Mouse (Mus musculus) heart, adult 2 months (tissue): ENCODE measurements around the gene Wasl. TPM values are rescaled to one million over a fixed set of nuclear protein-coding genes. Genes with fewer than 3 reads are reported as not detected.

ENCODE experiments used
- DNase-seq, 2 experiments: peaks; one replicate each; pipeline ENCODE4 v3.0.0; 2021
- H3K27ac ChIP-seq: fragments of 200-600 bp; 2 replicates; pipeline ENCODE4 v1.8.1; 2022
- H3K27me3 ChIP-seq: fragments of 200-500 bp; 2 replicates; pipeline ENCODE4 v1.6.1; 2012; ENCODE audit warnings: mild to moderate bottlenecking, low read length, inconsistent platforms, mixed read lengths; ENCODE audit not compliant: control insufficient read depth, insufficient read depth
- H3K36me3 ChIP-seq: fragments of 200-500 bp; 2 replicates; pipeline ENCODE4 v1.6.1; 2012; ENCODE audit warnings: low read length, inconsistent platforms; ENCODE audit not compliant: control insufficient read depth, insufficient read depth
- H3K4me1 ChIP-seq: fragments of 200-500 bp; 2 replicates; pipeline ENCODE4 v1.6.1; 2011; ENCODE audit warnings: low read length; ENCODE audit not compliant: control insufficient read depth, insufficient read depth
- H3K4me3 ChIP-seq: fragments of 200-600 bp; 2 replicates; pipeline ENCODE4 v1.8.1; 2022
- H3K79me2 ChIP-seq: fragments of 200-500 bp; replicated peaks from 2 replicates; pipeline ENCODE4 v1.6.1; 2012; ENCODE audit warnings: mild to moderate bottlenecking, inconsistent platforms, low read length, moderate library complexity, mixed read lengths; ENCODE audit not compliant: control insufficient read depth, insufficient read depth
- H3K9ac ChIP-seq: fragments of 200-500 bp; 2 replicates; pipeline ENCODE4 v1.6.1; 2012; ENCODE audit warnings: low read depth, mild to moderate bottlenecking, control low read depth, inconsistent platforms, low read length, mixed read lengths
- CTCF ChIP-seq: fragments of 200-600 bp; IDR thresholded peaks from 2 replicates; pipeline ENCODE4 v1.8.1; 2022; ENCODE audit warnings: antibody characterized with exemption, mild to moderate bottlenecking, moderate library complexity
- EP300 ChIP-seq: fragments of 200-500 bp; IDR thresholded peaks from 2 replicates; pipeline ENCODE4 v1.6.1; 2011; ENCODE audit warnings: low read depth, low read length, control low read depth; ENCODE audit not compliant: insufficient read depth
- POLR2A ChIP-seq: fragments of 200-500 bp; IDR thresholded peaks from 2 replicates; pipeline ENCODE4 v1.6.1; 2011; ENCODE audit warnings: mild to moderate bottlenecking, low read depth, low read length, control low read depth; ENCODE audit not compliant: insufficient read depth
- WGBS: fragments of 180-500 bp; shearing (Covaris S2); methylation state at CpG from one replicate; pipeline ENCODE4 v1.1.7; 2018; 5-methylcytosine and 5-hydroxymethylcytosine counted together
- intact Hi-C: fragments of 180-260 bp; cut with DNase I; formaldehyde crosslinking; loops from one replicate; pipeline ENCODE4 v1.15.1; 2025
- polyA plus RNA-seq: library from polyadenylated mRNA; depleted of rRNA; stranded (reverse); fragments of >200 nt; gene quantifications from 2 replicates; pipeline ENCODE4 v1.2.3, GENCODE M21; 2012
- total RNA-seq, 2 experiments: library from RNA; stranded (reverse); gene quantifications; 2 replicates each; pipeline ENCODE4 v1.2.3; 2021

The Wasl gene
- total and polyA plus RNA-seq, 3 experiments: 11.5 to 28.3 (median 27.8) TPM

DNA sequence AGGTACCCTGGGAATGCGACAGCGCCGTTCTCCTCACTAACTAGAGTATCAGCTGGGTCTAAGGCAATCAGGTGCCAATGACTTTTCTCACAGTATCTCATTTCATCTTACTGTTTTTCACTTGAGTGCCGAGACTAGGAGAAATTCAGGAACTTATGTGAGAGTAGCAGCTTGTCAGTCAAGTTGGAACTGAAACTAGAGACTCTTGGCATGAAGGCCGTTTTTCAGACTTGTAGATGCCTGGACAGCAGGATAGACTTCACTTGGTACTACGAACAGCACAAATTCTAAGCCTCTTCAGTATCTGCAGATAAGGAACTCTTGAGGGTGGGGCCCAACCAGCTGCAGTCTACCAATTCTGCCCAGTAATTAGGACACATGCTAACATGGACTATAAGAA is 64.7 kb downstream of the Wasl start:
- Histone ChIP-seq H3K36me3 (peaks cover 24% of the 10 kb centered on the region), H3K79me2 (no peaks in the 10 kb centered on the region), H3K27me3 (no peaks in the 10 kb centered on the region), H3K4me3 (peak overlapping the region; percentile 42), H3K9ac (peak overlapping the region; percentile 85), H3K4me1 (peaks cover 8% of the 10 kb centered on the region), H3K27ac (peak overlapping the region; percentile 97)
- 56% methylated on average over 6 of the region's 6 CpGs for WGBS
- intact Hi-C loops: loop anchor here (5.0 kb wide), 1 partner anchor 33 kb away; no protein-coding TSS in a partner anchor
- 0 out of 2 replicates have a peak, but pooled peaks have one; percentile 2 for TF ChIP-seq EP300
- no peak for TF ChIP-seq CTCF
- DNase-seq: no peak

DNA sequence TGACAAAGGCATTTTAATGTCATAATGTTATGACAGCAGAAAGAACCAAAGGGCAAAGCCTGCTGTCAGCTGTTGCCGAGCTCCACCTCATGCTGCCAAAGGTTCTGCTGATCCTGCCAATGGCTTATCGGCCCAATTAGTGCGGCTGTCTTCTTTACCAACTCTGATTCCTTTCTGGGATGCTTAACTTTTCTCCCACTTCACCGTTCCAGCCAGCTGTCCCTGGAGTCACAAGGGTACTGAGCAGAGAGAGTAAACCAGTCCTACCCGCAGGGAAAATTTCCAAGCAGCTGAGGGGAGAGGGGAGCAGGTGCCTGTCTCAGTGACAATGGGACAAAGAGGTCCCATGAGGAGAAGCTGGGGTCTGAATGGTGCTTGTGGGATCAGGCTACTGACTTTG is 65.2 kb downstream of the Wasl start:
- peaks cover 8% of the 10 kb centered on the region for H3K4me1 ChIP-seq
- DNase-seq: no peak
- H3K4me3 ChIP-seq: peak overlapping the region; percentile 42
- H3K36me3 ChIP-seq: peaks cover 21% of the 10 kb centered on the region
- H3K79me2 ChIP-seq: no peaks in the 10 kb centered on the region
- TF ChIP-seq CTCF (no peak), EP300 (peak; percentile 56; the same call in 1 of the 2 replicates), POLR2A (peak; percentile 68)
- peak overlapping the region; percentile 85 for H3K9ac ChIP-seq
- intact Hi-C loops: loop anchor here (5.0 kb wide), 2 partner anchors 32 to 57 kb away; no protein-coding TSS in a partner anchor
- no peaks in the 10 kb centered on the region for H3K27me3 ChIP-seq
- peak overlapping the region; percentile 97 for H3K27ac ChIP-seq
- 53% methylated on average over 5 of the region's 5 CpGs for WGBS

DNA sequence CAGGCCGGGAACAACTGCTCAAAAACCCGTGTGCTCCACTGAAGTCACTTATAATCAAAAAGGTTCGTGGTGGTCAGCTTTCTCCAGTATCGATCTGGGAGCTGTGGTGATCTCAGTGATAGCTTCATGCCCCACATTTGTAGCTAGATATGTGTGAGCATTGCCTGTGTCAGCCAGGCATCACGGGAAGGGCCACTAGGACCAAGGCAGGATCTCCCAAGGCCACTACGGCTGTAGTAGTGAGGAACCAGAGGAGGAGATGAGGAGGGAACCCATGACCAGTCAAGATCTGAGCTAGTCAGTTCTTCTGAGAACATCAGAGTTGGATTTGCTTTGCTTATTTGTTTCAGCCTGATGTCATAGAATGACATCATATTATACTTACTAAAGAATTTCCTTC is 65.6 kb downstream of the Wasl start:
- intact Hi-C loops: loop anchor here (5.0 kb wide), 1 partner anchor 57 kb away; no protein-coding TSS in a partner anchor
- Histone ChIP-seq H3K4me1 (peaks cover 8% of the 10 kb centered on the region), H3K79me2 (no peaks in the 10 kb centered on the region), H3K27me3 (no peaks in the 10 kb centered on the region), H3K4me3 (peak overlapping the region; percentile 42), H3K27ac (peak overlapping the region; percentile 97), H3K36me3 (peaks cover 17% of the 10 kb centered on the region), H3K9ac (peak overlapping the region; percentile 75)
- TF ChIP-seq EP300 (no peak), CTCF (no peak), POLR2A (peak; percentile 68)
- 48% methylated on average over 6 of the region's 6 CpGs for WGBS
- DNase-seq: no peak

DNA sequence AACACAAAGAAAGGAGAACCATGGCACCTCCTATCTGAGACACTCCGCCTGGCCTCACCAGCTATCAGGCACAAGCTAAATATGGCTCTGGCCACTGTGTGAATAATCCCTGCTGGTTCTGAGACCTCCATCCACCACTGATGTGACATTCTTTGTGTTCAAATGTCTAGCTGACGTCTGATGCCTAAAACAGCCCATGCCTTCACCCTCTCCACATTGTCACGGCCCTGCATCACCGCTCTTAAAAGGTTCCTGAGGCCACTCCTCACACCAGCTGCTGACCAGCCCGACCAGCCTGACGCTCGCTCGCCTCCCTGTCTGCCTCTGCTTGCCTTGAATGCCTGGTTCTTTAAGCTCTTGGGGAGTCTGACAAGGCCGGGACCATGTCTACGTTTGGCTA is 67.3 kb downstream of the Wasl start, which contains the start of gene Lmod2:
Lmod2 (plus strand) TSS at position 263 of the 400 bp plus-strand sequence.
- Histone ChIP-seq H3K4me1 (peaks cover 8% of the 10 kb centered on the region), H3K27ac (peak within 1 kb of the TSS; percentile 97), H3K9ac (peak within 1 kb of the TSS; percentile 77), H3K79me2 (no peaks in the 10 kb centered on the region), H3K36me3 (peaks cover 10% of the 10 kb centered on the region), H3K4me3 (peak within 1 kb of the TSS; percentile 42), H3K27me3 (no peaks in the 10 kb centered on the region)
- intact Hi-C loops: loop anchor here (5.0 kb wide), 1 partner anchor 55 kb away; no protein-coding TSS in a partner anchor
- WGBS: 56% methylated on average over 10 of the region's 10 CpGs
- peak; percentile 98 for TF ChIP-seq POLR2A
- TF ChIP-seq CTCF: peak; percentile 21
- TF ChIP-seq EP300: peak; percentile 78; the same call in 1 of the 2 replicates
- DNase-seq: peak; percentile 76 to 85

DNA sequence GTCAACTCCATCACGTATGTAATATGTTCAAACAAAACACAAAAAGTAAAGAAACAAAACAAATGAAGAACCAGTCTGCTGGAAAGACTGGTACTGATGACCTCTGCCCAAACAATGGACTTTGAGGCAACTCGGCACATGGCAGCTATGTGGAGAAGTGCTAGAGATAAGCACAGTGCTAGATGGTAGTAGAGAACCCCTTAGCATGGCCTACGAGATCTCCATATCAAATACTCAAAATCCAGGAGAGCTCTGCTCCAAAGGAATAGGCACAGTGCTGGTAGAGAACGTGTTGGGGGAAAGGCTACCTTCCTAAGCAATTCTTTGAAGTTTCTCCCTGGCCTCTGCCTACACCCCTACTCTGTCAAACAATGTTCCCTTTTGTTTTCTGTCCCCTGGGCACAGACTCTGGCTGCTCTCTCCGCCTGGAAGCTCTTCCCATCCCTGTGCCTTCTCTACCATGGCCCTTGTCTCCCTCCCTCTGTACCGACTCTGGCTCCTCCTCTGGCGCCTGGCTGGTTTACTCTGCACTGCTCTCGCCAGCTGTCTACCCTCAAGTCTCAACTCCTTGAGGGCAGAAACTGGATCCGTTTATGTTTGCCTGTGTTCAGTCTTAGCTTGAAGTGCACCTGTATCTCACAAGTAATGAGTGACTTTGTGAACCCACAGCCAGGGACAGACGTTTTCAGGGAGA is 73.1 kb downstream of the Wasl start:
- DNase-seq: no peak
- TF ChIP-seq POLR2A (no peak), CTCF (no peak), EP300 (no peak)
- Histone ChIP-seq H3K9ac (no peak overlapping the region; the same call in 1 of the 2 replicates), H3K4me3 (no peak overlapping the region), H3K27ac (peak overlapping the region; percentile 28; the same call in 1 of the 2 replicates), H3K36me3 (peaks cover 8% of the 10 kb centered on the region), H3K27me3 (no peaks in the 10 kb centered on the region), H3K4me1 (peaks cover 5% of the 10 kb centered on the region), H3K79me2 (no peaks in the 10 kb centered on the region)
- WGBS: 49% methylated on average over 10 of the region's 10 CpGs
- intact Hi-C loops: no loop called here

DNA sequence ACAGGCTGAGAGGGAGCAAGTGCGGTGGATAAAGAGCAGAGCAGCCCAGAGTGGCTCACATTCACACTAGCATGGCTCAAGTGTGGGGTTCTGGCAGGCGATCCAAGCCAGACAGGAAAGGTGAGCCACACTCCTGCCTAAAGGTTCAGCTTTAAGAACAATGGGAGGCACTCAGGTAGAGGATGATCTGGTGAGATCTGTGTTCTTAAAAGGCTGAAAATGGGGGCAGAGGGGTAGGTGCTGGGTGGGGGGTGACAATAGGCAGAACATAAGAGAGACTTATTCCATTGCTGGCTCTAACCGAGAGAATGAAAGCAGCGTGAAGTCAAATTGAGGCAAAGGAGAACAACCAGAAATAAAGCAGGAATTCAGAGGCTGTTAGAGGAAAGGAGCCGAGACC is 74.5 kb downstream of the Wasl start:
- TF ChIP-seq EP300 (no peak), POLR2A (no peak), CTCF (no peak)
- Histone ChIP-seq H3K27ac (no peak overlapping the region), H3K79me2 (no peaks in the 10 kb centered on the region), H3K4me3 (no peak overlapping the region), H3K27me3 (no peaks in the 10 kb centered on the region), H3K36me3 (peaks cover 12% of the 10 kb centered on the region), H3K9ac (no peak overlapping the region), H3K4me1 (peaks cover 11% of the 10 kb centered on the region)
- WGBS: 86% methylated on average over 5 of the region's 5 CpGs
- DNase-seq: no peak
- intact Hi-C loops: no loop called here
